Mouse (Mus musculus) forebrain, embryonic 14.5 days (tissue): ENCODE data around the gene Parl. TPM values are rescaled to one million over a fixed set of nuclear protein-coding genes. Genes with fewer than 3 reads are reported as not detected.

Experiments
- ATAC-seq: fragments of 200-750 bp; cut with Nextera tagmentation; 2 replicates; pipeline ENCODE4 v1.8.0; 2017; ENCODE audit warnings: mild to moderate bottlenecking, moderate library complexity
- DNase-seq: peaks from one replicate; pipeline ENCODE4 v3.0.0-alpha.2; 2015; ENCODE audit warnings: low spot score
- H3K27ac ChIP-seq: fragments of 300-500 bp; sonication (generic); 2 replicates; pipeline ENCODE4 v1.5.1; 2014; ENCODE audit warnings: low read depth, mild to moderate bottlenecking, control low read depth, low read length, moderate library complexity
- H3K27me3 ChIP-seq: fragments of 300-500 bp; sonication (generic); replicated peaks from 2 replicates; pipeline ENCODE4 v1.6.1; 2014; ENCODE audit warnings: low read length, control low read depth, mixed read lengths; ENCODE audit not compliant: control insufficient read depth, insufficient read depth
- H3K36me3 ChIP-seq: fragments of 300-500 bp; sonication (generic); 2 replicates; pipeline ENCODE4 v1.6.1; 2014; ENCODE audit warnings: low read length, control low read depth; ENCODE audit not compliant: control insufficient read depth, insufficient read depth
- H3K4me1 ChIP-seq: fragments of 300-500 bp; sonication (generic); 2 replicates; pipeline ENCODE4 v1.6.1; 2014; ENCODE audit warnings: antibody characterized with exemption, low read length, control low read depth; ENCODE audit not compliant: control insufficient read depth, insufficient read depth
- H3K4me2 ChIP-seq: fragments of 300-500 bp; sonication (generic); 2 replicates; pipeline ENCODE4 v1.6.1; 2014; ENCODE audit warnings: mild to moderate bottlenecking, control low read depth, low read length
- H3K4me3 ChIP-seq: fragments of 300-500 bp; sonication (generic); 2 replicates; pipeline ENCODE4 v1.5.1; 2014; ENCODE audit warnings: low read depth, low read length, control low read depth
- H3K9ac ChIP-seq: fragments of 300-500 bp; sonication (generic); 2 replicates; pipeline ENCODE4 v1.6.1; 2014; ENCODE audit warnings: mild to moderate bottlenecking, low read length, control low read depth, moderate library complexity
- H3K9me3 ChIP-seq: fragments of 300-500 bp; sonication (generic); replicated peaks from 2 replicates; pipeline ENCODE4 v1.6.1; 2016; ENCODE audit warnings: low read length, control low read depth, mixed read lengths; ENCODE audit not compliant: control insufficient read depth
- WGBS: fragments of 180-500 bp; shearing (Covaris S2); extraction: QIAGEN DNeasy Blood & Tissue Kit; methylation state at CpG from one replicate; pipeline ENCODE4 v1.1.7; 2014; 5-methylcytosine and 5-hydroxymethylcytosine counted together
- polyA plus RNA-seq: library from polyadenylated mRNA; unstranded; fragments of >200 nt; fragmentation: Nextera tagmentation; extraction: Ambion mirVana; gene quantifications from 2 replicates; pipeline ENCODE4 v1.2.1, GENCODE M21; 2014

The Parl gene
- polyA plus RNA-seq, 1 experiment from 2014 or later: 88.6 TPM

- WGBS: 84% methylated on average over 9 of the region's 9 CpGs
- no peak for DNase-seq
- Histone ChIP-seq H3K4me3 (no peak overlapping the region), H3K27me3 (no peaks in the 10 kb centered on the region), H3K27ac (no peak overlapping the region), H3K9ac (no peak overlapping the region), H3K9me3 (no peaks in the 10 kb centered on the region), H3K4me1 (no peaks in the 10 kb centered on the region), H3K36me3 (no peaks in the 10 kb centered on the region), H3K4me2 (no peak overlapping the region)
- no peak for ATAC-seq
These were observed 53.6 kb downstream of the Parl start for GRCm38 (mm10) chr16:20248442-20249174.

- Histone ChIP-seq H3K9ac (no peak overlapping the region), H3K4me2 (no peak overlapping the region), H3K27ac (no peak overlapping the region), H3K4me1 (no peaks in the 10 kb centered on the region), H3K27me3 (no peaks in the 10 kb centered on the region), H3K9me3 (no peaks in the 10 kb centered on the region), H3K36me3 (no peaks in the 10 kb centered on the region), H3K4me3 (no peak overlapping the region)
- DNase-seq (no peak), ATAC-seq (no peak)
These were observed 55.1 kb downstream of the Parl start for GRCm38 (mm10) chr16:20247103-20247502.

GRCm38 (mm10) chr16:20240468-20241414 lies 61.4 kb downstream of the Parl start, which contains the start of gene Map6d1:
TSS of gene Map6d1 (minus strand) at chr16:20241358.
- under 1% methylated on average over 65 of the region's 90 CpGs for WGBS

GRCm38 (mm10) chr16:20238646-20239045 lies 63.5 kb downstream of the Parl start:
- ATAC-seq (no peak), DNase-seq (no peak)
- Histone ChIP-seq H3K9ac (no peak overlapping the region), H3K9me3 (no peaks in the 10 kb centered on the region), H3K36me3 (0 out of 2 replicates have a peak, but pooled peaks cover 10% of the 10 kb centered on the region), H3K4me2 (no peak overlapping the region), H3K4me1 (no peaks in the 10 kb centered on the region), H3K4me3 (no peak overlapping the region), H3K27me3 (no peaks in the 10 kb centered on the region), H3K27ac (no peak overlapping the region)
- 90% methylated on average over 4 of the region's 4 CpGs for WGBS

More at GRCm38 (mm10) chr16:20240468-20241414, 61.4 kb downstream of the Parl start, which contains the start of gene Map6d1:
- Histone ChIP-seq H3K9ac (peak within 1 kb of the TSS; percentile 78), H3K4me1 (no peaks in the 10 kb centered on the region), H3K27ac (no peak within 1 kb of the TSS; the same call in 1 of the 2 replicates), H3K4me2 (peak within 1 kb of the TSS; percentile 83), H3K9me3 (no peaks in the 10 kb centered on the region), H3K36me3 (no peaks in the 10 kb centered on the region), H3K4me3 (peak within 1 kb of the TSS; percentile 74), H3K27me3 (no peaks in the 10 kb centered on the region)
- peak; percentile 60 for DNase-seq
- ATAC-seq: peak; percentile 79

- Histone ChIP-seq H3K4me2 (no peak overlapping the region), H3K4me3 (no peak overlapping the region), H3K36me3 (0 out of 2 replicates have a peak, but pooled peaks cover 18% of the 10 kb centered on the region), H3K4me1 (no peaks in the 10 kb centered on the region), H3K27ac (0 out of 2 replicates have a peak overlapping the region, but pooled peaks have one; percentile 36), H3K27me3 (no peaks in the 10 kb centered on the region), H3K9me3 (no peaks in the 10 kb centered on the region), H3K9ac (no peak overlapping the region)
- peak; percentile 19 for DNase-seq
- 57% methylated on average over 4 of the region's 4 CpGs for WGBS
- peak; percentile 18; the same call in 1 of the 2 replicates for ATAC-seq
These were observed 64.8 kb downstream of the Parl start for GRCm38 (mm10) chr16:20237426-20237825.

- Histone ChIP-seq H3K9me3 (no peaks in the 10 kb centered on the region), H3K9ac (no peak overlapping the region), H3K27me3 (no peaks in the 10 kb centered on the region), H3K27ac (no peak overlapping the region), H3K4me1 (no peaks in the 10 kb centered on the region), H3K36me3 (peaks cover 42% of the 10 kb centered on the region), H3K4me3 (no peak overlapping the region), H3K4me2 (no peak overlapping the region)
- WGBS: 70% methylated on average over 4 of the region's 4 CpGs
- no peak for ATAC-seq
- no peak for DNase-seq
These were observed 67.8 kb downstream of the Parl start for GRCm38 (mm10) chr16:20234406-20234805.

Other genes starting within 250 kb of the Parl start
- 70.8 and 82.2 TPM in 2 replicates for gene Klhl24, start 204.8 kb downstream of the Parl start, polyA plus RNA-seq
- gene Yeats2, start 161.3 kb downstream of the Parl start, polyA plus RNA-seq: 15.5 and 19.5 TPM in 2 replicates
- 2.4 and 3.3 TPM in 2 replicates for gene Map6d1, start 61.0 kb downstream of the Parl start, polyA plus RNA-seq
- not detected in 2 replicates for gene Cyp2ab1, start 23.0 kb upstream of the Parl start, polyA plus RNA-seq
- gene Abcc5, start 124.0 kb upstream of the Parl start, polyA plus RNA-seq: 96.7 and 120 TPM in 2 replicates
- 90.3 and 92.1 TPM in 2 replicates for gene Eif2b5, start 196.4 kb upstream of the Parl start, polyA plus RNA-seq
- 25.3 and 26.0 TPM in 2 replicates for gene Dvl3, start 214.6 kb upstream of the Parl start, polyA plus RNA-seq
- 1,206 and 1,335 TPM in 2 replicates for gene Ap2m1, start 233.1 kb upstream of the Parl start, polyA plus RNA-seq
- 64.8 and 74.4 TPM in 2 replicates for gene Abcf3, start 246.2 kb upstream of the Parl start, polyA plus RNA-seq